Mouse (Mus musculus): ENCODE data around the gene Adprm.
"Not testable (repeated sequence)": the region's sequence is repeated elsewhere in the genome, so short reads cannot be mapped to it uniquely, and the experiment has no call there.

The Adprm gene

DNA sequence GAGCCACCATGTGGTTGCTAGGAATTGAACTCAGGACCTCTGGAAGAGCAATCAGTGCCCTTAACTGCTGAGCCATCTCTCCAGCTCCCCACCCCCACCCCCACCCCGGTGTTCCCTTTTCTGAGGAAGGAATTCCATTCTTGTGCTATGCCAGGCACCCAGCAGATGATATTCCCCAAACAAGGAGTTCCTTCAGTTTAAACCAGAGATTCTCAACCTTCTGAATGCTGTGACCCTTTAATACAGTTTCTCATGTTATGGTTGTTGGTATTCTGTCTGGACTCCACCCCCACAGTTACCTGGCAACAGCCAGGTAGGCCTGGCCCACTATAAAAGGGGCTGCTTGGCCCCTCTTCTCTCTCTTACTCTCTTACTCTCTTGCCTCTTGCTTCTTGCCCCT is 29.2 kb downstream of the Adprm start:
- DNase-seq (ENCODE audit: low read depth): not testable (repeated sequence)

GRCm38 (mm10) chr11:67022354-67023115 is 29.9 kb downstream of the Adprm start:
- DNase-seq (ENCODE audit: low read depth): no peak

GRCm38 (mm10) chr11:67020948-67021347 is 31.4 kb downstream of the Adprm start:
- DNase-seq (ENCODE audit: low read depth): no peak

GRCm38 (mm10) chr11:67019711-67020475 is 32.5 kb downstream of the Adprm start:
- DNase-seq (ENCODE audit: low read depth): no peak

- DNase-seq (ENCODE audit: low read depth): no peak
Measured at GRCm38 (mm10) chr11:67017801-67018591, 34.4 kb downstream of the Adprm start.

DNA sequence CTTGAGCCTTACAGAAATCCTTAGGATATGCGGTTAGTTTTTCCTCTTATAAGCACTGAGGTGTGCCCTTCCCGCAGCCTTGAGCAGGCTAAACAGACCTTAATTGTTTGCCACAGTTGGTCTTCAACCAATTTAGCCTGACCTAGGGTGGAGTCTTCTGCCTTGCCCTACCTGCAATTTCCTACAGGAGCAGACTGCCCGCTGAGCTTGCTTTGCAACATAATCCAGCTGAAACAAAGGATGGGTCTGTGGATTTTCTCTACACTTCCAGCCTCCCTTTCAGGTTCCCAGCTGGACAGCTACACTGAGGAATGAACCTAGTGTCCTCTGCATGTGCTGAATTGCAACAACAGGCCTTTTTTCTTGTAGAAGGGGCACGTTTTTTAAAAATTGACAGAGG is 40.8 kb downstream of the Adprm start:
- no peak for DNase-seq (ENCODE audit: low read depth)

GRCm38 (mm10) chr11:67010430-67010829 is 42.0 kb downstream of the Adprm start:
- no peak for DNase-seq (ENCODE audit: low read depth)

DNA sequence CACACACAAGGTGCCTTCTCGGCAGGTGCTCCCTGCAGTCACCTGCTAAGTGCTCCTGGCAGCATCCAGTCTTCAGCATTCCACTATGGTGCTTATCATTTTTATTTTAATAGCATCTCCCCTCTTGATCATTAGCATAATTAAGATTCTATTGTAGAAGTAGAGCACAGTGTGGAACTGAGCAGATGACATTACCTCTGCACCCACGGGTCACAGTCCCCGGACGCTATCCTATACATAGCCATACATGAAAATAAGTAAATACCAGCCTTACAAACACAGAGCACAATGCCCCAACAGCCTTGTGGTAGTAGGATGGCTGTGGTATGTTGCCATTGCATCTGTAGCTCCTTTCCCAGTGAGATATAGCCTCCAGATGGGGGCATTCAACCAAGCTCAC is 43.9 kb downstream of the Adprm start:
- no peak for DNase-seq (ENCODE audit: low read depth)

DNA sequence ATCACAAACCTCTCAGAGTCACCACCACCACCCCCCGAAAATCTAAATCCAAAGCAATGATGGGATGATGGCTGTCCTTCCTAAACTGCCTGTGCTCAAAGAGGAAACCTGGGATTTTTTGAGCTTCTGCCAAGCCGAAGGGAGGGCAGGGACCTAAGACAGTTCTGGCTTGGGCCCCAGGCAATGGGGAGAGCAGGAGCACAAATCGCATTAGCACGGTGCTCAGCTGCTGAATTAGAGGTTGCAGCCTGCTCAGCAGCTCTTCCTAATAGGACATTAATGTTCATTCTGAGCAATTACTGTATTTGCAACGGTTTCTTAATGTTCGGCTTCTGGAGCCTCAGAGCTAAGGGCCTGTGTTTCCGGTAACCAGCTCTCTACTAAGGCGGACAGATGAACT is 44.4 kb downstream of the Adprm start:
- no peak for DNase-seq (ENCODE audit: low read depth)

DNA sequence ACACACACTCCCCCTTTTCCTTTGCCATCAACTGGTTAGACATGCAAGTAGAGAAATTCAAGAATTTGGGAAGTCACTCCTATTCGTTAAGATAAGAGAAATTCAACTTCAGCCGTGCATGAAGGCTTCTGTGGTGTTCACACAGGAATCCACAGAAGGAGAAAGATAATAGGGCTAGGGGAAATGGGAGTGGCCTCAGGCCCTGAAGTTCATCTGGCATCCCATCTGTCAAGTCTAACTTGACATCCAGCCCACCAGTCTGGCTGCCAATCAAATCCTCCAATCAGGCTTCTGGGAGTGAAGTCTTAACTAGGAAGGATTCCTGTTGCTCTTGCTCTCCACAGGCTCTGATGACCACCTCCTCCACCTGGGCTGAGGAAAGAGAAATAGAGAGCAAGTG is 49.5 kb downstream of the Adprm start:
- DNase-seq (ENCODE audit: low read depth): no peak

DNA sequence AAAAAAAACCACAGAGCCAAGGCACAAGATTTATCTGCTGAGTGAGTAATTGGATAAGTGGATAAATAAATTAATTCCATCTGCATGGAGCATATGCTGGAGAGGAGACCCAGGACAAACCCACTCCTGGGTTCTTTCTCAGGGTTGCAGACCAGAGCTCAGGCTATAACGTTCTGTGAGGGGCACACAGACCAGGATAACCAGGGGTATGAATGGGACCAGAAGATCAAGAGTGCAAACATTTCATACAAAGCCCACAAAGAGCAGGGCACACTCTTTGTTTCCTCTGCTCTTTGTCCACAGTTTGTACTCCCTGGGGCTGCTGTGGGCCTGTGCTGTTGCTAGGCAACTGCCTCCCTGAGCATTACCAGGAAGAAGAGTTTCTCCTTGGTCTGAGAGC is 50.7 kb downstream of the Adprm start:
- DNase-seq (ENCODE audit: low read depth): no peak

DNA sequence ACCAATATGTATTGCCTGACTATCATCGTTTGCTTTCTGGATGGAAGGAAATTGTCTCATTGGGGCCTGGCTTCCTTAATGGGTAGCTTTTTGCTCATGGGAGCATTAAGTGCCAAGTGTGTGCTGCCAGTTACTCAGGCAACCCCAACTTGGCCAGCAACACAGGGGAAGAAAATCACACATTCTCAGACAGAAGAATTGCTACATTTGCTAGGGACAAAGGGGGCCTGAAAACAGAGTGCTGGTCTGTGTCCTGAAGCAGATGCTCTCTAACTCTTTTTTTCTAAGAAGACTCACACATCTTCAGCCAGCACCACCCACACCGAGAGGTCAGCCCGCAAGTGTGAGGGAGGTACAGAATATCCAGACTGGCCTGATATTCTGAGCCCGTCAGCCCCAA is 51.7 kb downstream of the Adprm start:
- no peak for DNase-seq (ENCODE audit: low read depth)

- no peak for DNase-seq (ENCODE audit: low read depth)
Measured at GRCm38 (mm10) chr11:66998467-66999403, 53.7 kb downstream of the Adprm start.

DNA sequence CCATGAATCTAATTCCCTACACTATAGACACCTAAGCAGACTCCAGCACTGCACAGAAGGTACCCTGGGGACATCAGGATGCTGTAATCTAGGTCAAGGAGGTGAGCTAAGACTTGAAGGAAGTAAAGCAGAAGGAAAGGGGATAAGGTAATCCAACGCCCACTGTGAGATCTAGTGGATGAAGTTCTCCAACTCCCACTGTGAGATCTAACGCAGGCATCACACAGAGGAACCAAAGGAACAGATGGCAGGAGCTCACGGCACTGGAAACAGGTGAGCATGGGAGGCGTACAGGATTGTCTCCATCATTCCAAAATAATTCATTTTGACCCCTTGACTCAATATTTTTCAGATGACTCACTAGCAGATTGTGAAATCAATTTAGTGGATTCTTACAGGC is 55.9 kb downstream of the Adprm start:
- DNase-seq (ENCODE audit: low read depth): no peak

DNA sequence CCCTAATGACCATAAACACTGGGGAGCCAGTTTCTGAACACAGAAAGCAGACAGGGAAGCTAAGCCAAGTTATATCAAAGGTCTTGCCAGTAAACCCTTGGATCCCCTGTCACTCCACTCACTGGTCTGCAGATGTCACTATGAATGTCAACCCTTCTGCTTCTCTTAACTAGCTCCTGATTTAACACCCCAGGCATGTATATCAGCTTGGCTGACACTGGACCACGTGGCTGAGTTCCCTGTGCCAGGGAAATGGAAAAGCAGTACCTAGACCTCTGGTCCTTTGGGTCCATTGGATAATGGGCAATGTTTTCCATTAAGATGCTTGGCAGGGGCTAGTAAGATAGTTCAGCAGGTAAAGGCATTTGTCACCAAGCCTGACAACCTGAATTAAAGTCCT is 58.7 kb downstream of the Adprm start:
- no peak for DNase-seq (ENCODE audit: low read depth)

DNA sequence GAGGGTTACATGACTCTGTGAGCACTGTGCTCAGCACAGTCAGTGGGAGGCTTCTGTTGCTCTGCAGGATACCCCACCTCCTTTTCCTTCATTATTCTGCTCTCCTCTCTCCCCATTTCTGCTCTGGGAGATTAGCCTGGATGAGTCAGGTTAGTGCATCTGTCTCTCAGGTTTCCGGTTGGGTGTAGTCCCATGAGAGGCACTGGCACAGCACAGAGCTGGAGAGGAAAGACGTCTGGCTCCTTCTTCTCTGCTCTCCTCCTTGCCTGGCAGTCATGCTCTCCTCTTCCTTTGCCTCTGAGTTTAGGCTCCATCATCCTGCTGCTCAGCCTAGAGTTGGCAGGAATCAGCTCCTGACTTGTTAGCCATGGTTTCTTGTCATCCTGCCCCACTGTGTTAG is 60.2 kb downstream of the Adprm start:
- no peak for DNase-seq (ENCODE audit: low read depth)
